Mouse (Mus musculus): ENCODE data around the gene Chd4. TPM values are rescaled to one million over a fixed set of nuclear protein-coding genes. Genes with fewer than 3 reads are reported as not detected.

The Chd4 gene
- polyA plus RNA-seq, 1 experiment from 2014 or later, result 107 TPM

DNA sequence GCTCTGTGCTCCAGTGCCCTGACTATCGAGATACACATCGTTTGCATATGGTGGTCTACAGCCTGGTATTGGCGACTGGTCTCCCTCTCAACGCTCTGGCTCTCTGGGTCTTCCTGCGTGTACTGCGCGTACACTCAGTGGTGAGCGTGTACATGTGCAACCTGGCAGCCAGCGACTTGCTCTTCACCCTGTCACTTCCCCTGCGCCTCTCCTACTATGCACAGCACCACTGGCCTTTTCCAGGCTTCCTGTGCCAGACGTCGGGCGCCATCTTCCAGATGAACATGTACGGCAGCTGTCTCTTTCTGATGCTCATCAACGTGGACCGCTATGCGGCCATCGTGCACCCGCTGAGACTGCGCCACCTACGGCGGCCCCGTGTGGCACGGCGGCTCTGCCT lies 14.4 kb upstream of the Chd4 start:
- H3K27ac ChIP-seq (replicated peaks), result peak overlapping the region; percentile 94
- peak overlapping the region; percentile 68 for H3K4me2 ChIP-seq
- H3K36me3 ChIP-seq, result no peaks in the 10 kb centered on the region
- H3K27me3 ChIP-seq, result no peaks in the 10 kb centered on the region
- 22% methylated on average over 25 of the region's 25 CpGs for WGBS
- H3K9me3 ChIP-seq, result no peaks in the 10 kb centered on the region
- H3K4me1 ChIP-seq (replicated peaks), result peaks cover 15% of the 10 kb centered on the region
- peak overlapping the region; percentile 72 for H3K9ac ChIP-seq
- peak; percentile 57 for ATAC-seq (ENCODE audit: low read depth)
- H3K4me3 ChIP-seq, result peak overlapping the region; percentile 44

DNA sequence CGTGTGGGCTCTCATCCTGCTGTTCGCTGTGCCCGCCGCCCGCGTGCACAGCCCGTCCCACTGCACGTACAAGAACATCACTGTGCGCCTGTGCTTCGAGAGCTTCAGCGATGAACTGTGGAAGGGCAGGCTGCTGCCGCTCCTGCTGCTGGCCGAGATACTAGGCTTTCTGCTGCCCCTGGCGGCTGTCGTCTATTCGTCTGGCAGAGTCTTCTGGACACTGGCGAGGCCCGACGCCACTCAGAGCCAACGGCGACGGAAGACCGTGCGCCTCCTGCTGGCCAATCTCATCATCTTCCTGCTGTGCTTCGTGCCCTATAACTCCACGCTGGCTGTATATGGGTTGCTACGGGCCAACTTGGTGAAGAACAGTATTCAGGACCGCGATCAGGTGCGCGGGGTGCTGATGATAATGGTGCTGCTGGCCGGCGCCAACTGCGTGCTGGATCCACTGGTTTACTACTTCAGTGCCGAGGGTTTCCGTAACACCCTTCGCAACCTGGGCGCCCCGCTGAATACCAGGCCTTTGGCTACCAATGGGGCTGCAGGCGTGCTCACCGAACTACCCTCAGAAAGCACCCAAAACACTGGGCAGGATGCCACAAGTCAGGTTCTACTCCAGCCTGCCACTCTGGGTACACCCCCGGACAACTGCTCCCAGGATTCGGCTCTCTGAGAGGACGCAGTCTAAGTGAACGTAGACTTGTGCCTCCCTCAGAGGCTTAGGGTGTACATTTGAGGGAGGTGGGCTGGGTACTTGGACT lies 13.8 kb upstream of the Chd4 start:
- Histone ChIP-seq H3K27me3 (no peaks in the 10 kb centered on the region), H3K36me3 (no peaks in the 10 kb centered on the region), H3K9ac (peak overlapping the region; percentile 72), H3K27ac (replicated peaks) (peak overlapping the region; percentile 94), H3K4me2 (peak overlapping the region; percentile 68), H3K9me3 (no peaks in the 10 kb centered on the region), H3K4me1 (replicated peaks) (peaks cover 15% of the 10 kb centered on the region), H3K4me3 (peak overlapping the region; percentile 44)
- 23% methylated on average over 45 of the region's 45 CpGs for WGBS
- ATAC-seq (ENCODE audit: low read depth), result peak; percentile 89

DNA sequence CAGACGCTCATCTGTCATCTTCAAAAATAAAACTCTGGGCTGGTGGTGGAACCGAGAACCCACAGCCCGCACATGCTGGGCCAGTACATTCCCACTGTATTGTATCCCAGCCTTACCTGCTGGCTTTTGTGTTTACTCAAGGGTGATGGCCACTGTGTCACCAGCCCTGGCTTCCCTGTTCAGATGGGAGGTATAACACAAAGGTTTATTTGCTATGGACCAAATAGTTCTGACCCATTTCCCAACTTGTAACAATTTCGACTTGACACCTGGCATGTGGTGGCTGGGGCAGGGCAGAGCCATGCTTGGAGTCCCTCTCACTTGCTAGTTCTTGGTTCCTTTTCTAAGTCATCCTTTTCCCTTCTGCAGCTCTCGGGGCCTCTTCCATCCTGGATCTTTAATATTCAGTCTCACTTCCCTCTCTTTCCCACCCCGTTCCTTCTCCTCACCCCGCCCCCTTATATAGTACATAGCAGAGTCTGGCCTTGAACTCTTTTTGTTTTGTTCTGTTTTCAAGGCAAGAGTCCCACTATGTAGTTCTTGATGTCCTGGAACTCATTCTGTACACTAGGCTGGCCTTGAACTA lies 12.9 kb upstream of the Chd4 start:
- Histone ChIP-seq H3K4me2 (no peak overlapping the region), H3K4me3 (no peak overlapping the region), H3K27ac (replicated peaks) (no peak overlapping the region), H3K36me3 (no peaks in the 10 kb centered on the region), H3K9me3 (no peaks in the 10 kb centered on the region), H3K9ac (no peak overlapping the region), H3K4me1 (replicated peaks) (peaks cover 15% of the 10 kb centered on the region), H3K27me3 (no peaks in the 10 kb centered on the region)
- ATAC-seq (ENCODE audit: low read depth), result no peak
- 88% methylated on average over 7 of the region's 7 CpGs for WGBS

DNA sequence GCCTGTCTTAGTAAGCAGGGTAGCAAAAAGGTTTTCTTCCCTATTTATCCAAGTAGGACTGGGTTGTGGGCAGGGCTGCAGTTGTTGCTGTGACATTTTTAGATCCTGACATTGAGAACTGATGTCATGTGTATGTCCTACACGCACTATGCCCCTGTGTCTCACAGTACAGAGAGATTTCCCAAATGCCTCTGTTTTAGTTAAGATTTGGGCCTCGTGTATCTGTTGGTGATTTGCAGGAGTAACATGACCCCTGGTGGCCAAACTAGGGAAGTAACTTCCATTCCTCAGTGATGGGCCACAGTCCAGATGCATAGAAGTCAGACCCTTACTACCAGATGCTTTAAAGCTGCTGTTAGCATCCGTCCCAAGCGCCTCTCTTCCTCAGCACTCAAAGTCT lies 11.4 kb upstream of the Chd4 start:
- WGBS, result 7% methylated on average over 4 of the region's 4 CpGs
- no peaks in the 10 kb centered on the region for H3K27me3 ChIP-seq
- H3K4me3 ChIP-seq, result no peak overlapping the region
- no peaks in the 10 kb centered on the region for H3K36me3 ChIP-seq
- no peak overlapping the region for H3K27ac ChIP-seq (replicated peaks)
- no peak overlapping the region for H3K9ac ChIP-seq
- no peaks in the 10 kb centered on the region for H3K9me3 ChIP-seq
- peaks cover 27% of the 10 kb centered on the region for H3K4me1 ChIP-seq (replicated peaks)
- no peak overlapping the region for H3K4me2 ChIP-seq
- ATAC-seq (ENCODE audit: low read depth), result peak; percentile 1; the same call in 1 of the 2 replicates

DNA sequence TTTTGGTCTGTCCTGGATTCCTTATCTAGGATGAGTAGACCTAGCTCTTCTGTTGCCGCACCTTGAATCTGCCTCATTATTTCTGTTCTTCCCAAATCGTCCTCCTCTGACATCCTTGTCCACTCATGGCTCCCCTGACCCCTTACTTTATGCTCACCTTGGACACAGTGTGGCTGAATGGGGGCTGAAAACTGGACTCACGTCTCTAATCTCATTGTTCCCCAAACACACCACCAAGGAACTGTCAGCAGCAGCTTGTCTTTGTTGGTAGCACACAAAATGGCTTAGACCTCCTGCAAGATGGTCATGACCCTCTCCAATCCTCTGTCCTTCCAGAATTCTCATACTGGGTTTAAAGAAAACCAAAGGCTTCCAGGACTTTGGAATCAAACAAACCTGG lies 7.8 kb upstream of the Chd4 start:
- H3K36me3 ChIP-seq, result no peaks in the 10 kb centered on the region
- no peak for ATAC-seq (ENCODE audit: low read depth)
- peaks cover 34% of the 10 kb centered on the region for H3K4me1 ChIP-seq (replicated peaks)
- no peak overlapping the region for H3K4me3 ChIP-seq
- WGBS, result 80% methylated on average over 3 of the region's 3 CpGs
- no peak overlapping the region for H3K4me2 ChIP-seq
- H3K27me3 ChIP-seq, result no peaks in the 10 kb centered on the region
- H3K27ac ChIP-seq (replicated peaks), result peak overlapping the region; percentile 95
- H3K9ac ChIP-seq, result no peak overlapping the region
- H3K9me3 ChIP-seq, result no peaks in the 10 kb centered on the region

DNA sequence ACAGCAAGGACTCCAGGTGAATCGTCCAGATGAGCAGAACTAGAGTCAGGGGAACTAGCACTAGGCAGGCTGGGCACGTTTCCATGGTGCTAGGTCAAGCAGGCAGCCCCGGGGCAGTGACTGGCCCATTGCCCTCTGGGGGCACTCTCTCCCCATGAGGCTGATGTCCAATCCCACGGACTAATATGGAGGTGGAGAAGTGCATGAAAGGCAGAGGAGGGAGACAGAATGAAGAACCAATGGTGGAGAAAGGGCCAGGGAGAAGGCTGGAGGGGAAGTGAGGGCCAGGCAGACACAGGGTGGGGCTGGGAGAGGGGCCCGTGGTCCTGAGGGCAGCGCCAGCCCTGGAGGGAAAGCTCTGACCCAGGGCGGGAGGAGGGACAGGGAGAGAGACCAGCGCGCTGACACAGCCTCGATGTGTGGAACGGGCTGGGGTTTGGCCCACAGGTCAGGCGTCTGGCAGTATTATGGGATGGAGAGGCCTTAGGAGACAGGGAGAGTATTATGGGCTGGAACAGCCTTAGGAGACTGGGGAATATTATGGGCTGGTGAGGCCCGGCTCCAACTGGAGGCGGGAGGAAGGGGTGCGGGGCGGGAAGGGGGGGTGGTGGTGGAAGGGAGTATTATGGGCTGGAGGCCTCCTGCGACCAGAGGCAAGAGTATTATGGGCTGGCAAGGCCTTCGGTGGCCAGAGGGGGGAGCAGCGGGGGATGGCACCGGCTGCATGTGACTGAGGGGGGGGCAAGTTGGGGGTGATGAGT lies 7.0 kb upstream of the Chd4 start:
- Histone ChIP-seq H3K36me3 (no peaks in the 10 kb centered on the region), H3K9ac (peak overlapping the region; percentile 51; the same call in 1 of the 2 replicates), H3K4me3 (no peak overlapping the region), H3K27ac (replicated peaks) (peak overlapping the region; percentile 95), H3K27me3 (no peaks in the 10 kb centered on the region), H3K9me3 (no peaks in the 10 kb centered on the region), H3K4me1 (replicated peaks) (peaks cover 34% of the 10 kb centered on the region), H3K4me2 (peak overlapping the region; percentile 51; the same call in 1 of the 2 replicates)
- peak; percentile 81 for ATAC-seq (ENCODE audit: low read depth)
- 1% methylated on average over 20 of the region's 20 CpGs for WGBS

DNA sequence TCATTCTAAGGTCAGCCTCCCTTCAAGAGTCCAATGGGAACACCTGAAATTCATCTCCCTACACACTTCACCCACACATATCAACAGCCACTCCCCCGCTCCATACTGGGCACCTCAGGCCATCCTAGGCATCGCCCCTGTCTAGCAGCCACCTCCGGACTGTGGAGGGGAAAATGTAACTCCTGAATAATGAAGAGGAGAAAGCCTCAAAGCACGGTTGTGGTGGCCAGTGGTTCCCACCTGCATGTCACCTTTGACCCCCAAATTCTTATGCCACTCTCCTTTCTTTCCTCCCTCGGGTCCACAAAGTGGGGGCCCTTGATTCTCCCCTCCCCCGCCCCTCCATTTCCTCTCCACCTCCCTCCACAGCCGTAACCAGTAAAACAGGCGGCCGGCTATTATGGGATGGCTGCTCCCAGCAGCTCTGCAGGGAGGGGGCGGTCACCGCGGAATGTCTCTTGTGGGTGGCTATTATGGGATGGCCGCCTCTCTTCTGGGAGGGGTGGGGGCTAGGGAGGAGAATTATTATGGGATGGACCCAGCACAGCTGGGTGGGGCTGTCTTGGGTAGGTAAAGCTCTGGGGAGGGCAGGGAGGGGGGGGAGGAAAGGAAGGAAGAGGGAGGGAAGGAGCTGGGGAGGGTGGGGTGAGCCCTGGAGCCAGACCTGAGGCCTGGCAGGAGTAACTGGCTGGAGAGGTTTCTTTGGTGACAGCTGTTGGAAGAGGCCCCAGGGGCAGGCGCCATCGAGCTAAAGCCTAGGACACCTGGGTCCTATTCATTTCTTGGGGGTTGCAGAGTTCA lies 6.1 kb upstream of the Chd4 start:
- peak; percentile 82 for ATAC-seq (ENCODE audit: low read depth)
- H3K4me3 ChIP-seq, result peak overlapping the region; percentile 15
- WGBS, result 2% methylated on average over 15 of the region's 15 CpGs
- H3K4me1 ChIP-seq (replicated peaks), result peaks cover 29% of the 10 kb centered on the region
- H3K9me3 ChIP-seq, result no peaks in the 10 kb centered on the region
- no peaks in the 10 kb centered on the region for H3K36me3 ChIP-seq
- no peaks in the 10 kb centered on the region for H3K27me3 ChIP-seq
- H3K27ac ChIP-seq (replicated peaks), result peak overlapping the region; percentile 95
- H3K9ac ChIP-seq, result peak overlapping the region; percentile 64
- H3K4me2 ChIP-seq, result peak overlapping the region; percentile 51

DNA sequence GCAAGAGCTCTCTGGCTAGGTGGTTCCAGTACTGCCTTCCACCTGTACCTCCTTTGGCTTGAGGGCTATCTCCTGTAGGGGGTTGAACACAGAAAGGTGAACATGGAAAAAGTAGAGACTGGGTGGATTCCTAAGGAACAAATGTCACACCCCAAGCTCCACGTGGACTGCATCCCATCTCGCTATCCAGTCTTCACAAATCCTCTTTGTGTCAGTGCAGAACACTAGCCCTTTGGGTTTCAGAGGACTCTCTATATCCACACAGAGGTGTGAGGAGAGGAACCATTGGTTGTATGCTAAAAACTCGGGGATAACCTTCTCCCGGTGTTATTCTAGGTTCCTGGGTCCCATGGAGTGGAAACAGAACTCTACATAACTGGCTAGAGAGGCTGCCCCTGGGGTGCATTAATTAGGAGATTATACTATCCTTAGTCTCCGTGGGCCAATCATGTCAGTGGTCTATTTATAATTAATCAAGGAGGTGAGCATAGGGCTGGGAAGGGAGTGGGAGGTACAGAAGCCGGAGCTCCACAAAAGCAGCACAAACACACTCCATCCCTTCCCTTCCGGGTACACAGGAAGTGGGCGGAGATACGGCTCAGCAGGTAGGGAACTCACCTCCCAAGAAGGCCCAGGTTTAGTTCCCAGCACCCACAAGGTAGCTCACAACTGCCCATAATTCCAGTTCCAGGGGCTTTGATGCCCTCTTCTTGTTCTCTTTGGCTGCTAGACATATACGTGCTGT lies 5.3 kb upstream of the Chd4 start:
- Histone ChIP-seq H3K4me1 (replicated peaks) (peaks cover 32% of the 10 kb centered on the region), H3K9ac (peak overlapping the region; percentile 64), H3K27ac (replicated peaks) (peak overlapping the region; percentile 95), H3K4me2 (peak overlapping the region; percentile 51), H3K9me3 (no peaks in the 10 kb centered on the region), H3K4me3 (0 out of 2 replicates have a peak overlapping the region, but pooled peaks have one; percentile 15), H3K36me3 (no peaks in the 10 kb centered on the region), H3K27me3 (no peaks in the 10 kb centered on the region)
- ATAC-seq (ENCODE audit: low read depth), result no peak; the same call in 1 of the 2 replicates
- 43% methylated on average over 10 of the region's 10 CpGs for WGBS

DNA sequence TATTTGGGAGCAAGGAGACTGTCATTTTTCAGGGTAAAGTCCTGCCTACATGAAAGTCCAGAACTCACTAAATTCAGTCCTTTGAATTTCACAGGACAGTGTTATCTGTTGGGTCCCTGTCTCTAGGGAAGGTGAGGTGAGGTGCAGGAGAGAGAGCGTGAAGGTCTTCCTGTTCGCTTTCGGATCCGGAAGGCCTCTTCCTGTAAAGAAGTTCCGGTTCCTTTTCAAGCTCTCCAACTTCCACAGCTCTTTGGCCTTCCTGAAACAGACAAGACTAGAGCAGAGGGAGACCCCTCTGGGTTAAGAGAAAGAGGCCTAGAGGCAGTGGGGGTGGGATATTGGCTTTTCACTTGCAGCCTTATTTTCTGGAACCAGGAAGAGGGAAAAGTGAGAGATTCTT lies 3.4 kb upstream of the Chd4 start:
- no peaks in the 10 kb centered on the region for H3K36me3 ChIP-seq
- H3K4me1 ChIP-seq (replicated peaks), result peaks cover 35% of the 10 kb centered on the region
- no peak overlapping the region for H3K4me3 ChIP-seq
- no peak overlapping the region for H3K9ac ChIP-seq
- WGBS, result 86% methylated on average over 5 of the region's 5 CpGs
- ATAC-seq (ENCODE audit: low read depth), result no peak
- no peak overlapping the region for H3K4me2 ChIP-seq
- no peak overlapping the region for H3K27ac ChIP-seq (replicated peaks)
- no peaks in the 10 kb centered on the region for H3K9me3 ChIP-seq
- no peaks in the 10 kb centered on the region for H3K27me3 ChIP-seq

DNA sequence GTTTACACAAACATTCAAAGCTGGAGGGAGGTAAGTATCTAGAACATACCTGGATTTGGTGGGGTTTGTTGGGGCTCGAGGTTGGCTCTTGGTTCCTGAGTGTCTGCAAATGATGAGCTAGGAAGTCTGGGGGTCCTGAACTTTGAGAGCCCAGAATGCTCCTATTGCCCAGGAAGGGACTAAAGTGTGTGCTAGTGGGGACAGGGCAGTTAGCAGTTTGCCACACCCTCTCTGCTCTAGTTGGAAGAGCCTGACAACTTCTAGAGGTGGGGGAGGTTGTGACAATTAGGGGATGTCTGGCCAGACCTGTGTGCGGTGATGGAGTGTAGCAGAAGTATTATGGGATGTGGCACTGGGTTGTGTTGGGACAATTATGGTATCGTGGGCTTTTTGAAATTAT lies 938 bp upstream of the Chd4 start:
- WGBS, result 58% methylated on average over 3 of the region's 3 CpGs
- peaks cover 44% of the 10 kb centered on the region for H3K4me1 ChIP-seq (replicated peaks)
- H3K27ac ChIP-seq (replicated peaks), result peak overlapping the region; percentile 97
- peaks cover 18% of the 10 kb centered on the region for H3K36me3 ChIP-seq
- no peaks in the 10 kb centered on the region for H3K27me3 ChIP-seq
- no peak for ATAC-seq (ENCODE audit: low read depth)
- H3K9me3 ChIP-seq, result no peaks in the 10 kb centered on the region
- no peak overlapping the region for H3K4me2 ChIP-seq
- H3K9ac ChIP-seq, result no peak overlapping the region
- no peak overlapping the region for H3K4me3 ChIP-seq

DNA sequence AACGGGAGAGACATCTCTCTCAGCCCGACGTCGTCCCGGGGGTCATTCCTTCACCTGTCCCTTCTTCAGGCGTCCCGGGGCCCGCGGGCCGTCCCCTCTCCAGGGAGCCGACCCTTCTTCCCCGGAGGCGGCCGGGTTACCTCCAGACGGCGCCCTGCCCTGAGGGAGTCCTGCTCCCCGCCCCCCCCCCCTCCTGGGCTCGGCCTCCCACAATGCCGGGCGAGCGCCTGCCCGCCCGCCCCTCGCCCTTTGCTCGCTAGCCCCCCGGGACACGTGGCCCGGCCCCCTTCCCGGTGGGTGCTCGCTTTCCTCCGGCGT lies 457 bp downstream of the Chd4 start:
- no peak for ATAC-seq (ENCODE audit: low read depth)
- WGBS, result 0% methylated on average over 18 of the region's 32 CpGs
- Histone ChIP-seq H3K36me3 (peaks cover 32% of the 10 kb centered on the region), H3K27me3 (no peaks in the 10 kb centered on the region), H3K27ac (replicated peaks) (peak overlapping the region; percentile 97), H3K4me3 (peak overlapping the region; percentile 99), H3K9me3 (no peaks in the 10 kb centered on the region), H3K4me1 (replicated peaks) (peaks cover 40% of the 10 kb centered on the region), H3K9ac (peak overlapping the region; percentile 99), H3K4me2 (peak overlapping the region; percentile 98)

Data from neural tube, embryonic 13.5 days (tissue).